Mouse (Mus musculus) neural tube, embryonic 14.5 days (tissue): ENCODE results near the gene Mfsd6l. TPM values are rescaled to one million over a fixed set of nuclear protein-coding genes. Genes with fewer than 3 reads are reported as not detected.

Source experiments
- ATAC-seq: fragments of 200-750 bp; cut with Nextera tagmentation; 2 replicates; pipeline ENCODE4 v1.8.0; 2017; ENCODE audit warnings: low read depth, mild to moderate bottlenecking, moderate TSS enrichment, moderate library complexity
- H3K27ac ChIP-seq: fragments of 300-500 bp; sonication (generic); 2 replicates; pipeline ENCODE4 v1.5.1; 2014; ENCODE audit warnings: low read depth, mild to moderate bottlenecking, control low read depth, low read length, moderate library complexity, mixed read lengths
- H3K27me3 ChIP-seq: fragments of 300-500 bp; sonication (generic); 2 replicates; pipeline ENCODE4 v1.6.1; 2014; ENCODE audit warnings: low read length; ENCODE audit not compliant: control insufficient read depth, insufficient read depth
- H3K36me3 ChIP-seq: fragments of 300-500 bp; sonication (generic); 2 replicates; pipeline ENCODE4 v1.6.1; 2014; ENCODE audit warnings: low read length, mixed read lengths; ENCODE audit not compliant: control insufficient read depth, insufficient read depth
- H3K4me1 ChIP-seq: fragments of 300-500 bp; sonication (generic); 2 replicates; pipeline ENCODE4 v1.6.1; 2014; ENCODE audit warnings: low read length; ENCODE audit not compliant: control insufficient read depth, insufficient read depth
- H3K4me2 ChIP-seq: fragments of 300-500 bp; sonication (generic); 2 replicates; pipeline ENCODE4 v1.6.1; 2014; ENCODE audit warnings: mild to moderate bottlenecking, low read depth, low read length, control low read depth
- H3K4me3 ChIP-seq: fragments of 300-500 bp; sonication (generic); 2 replicates; pipeline ENCODE4 v1.5.1; 2014; ENCODE audit warnings: low read depth, low read length, control low read depth, mixed read lengths
- H3K9ac ChIP-seq: fragments of 300-500 bp; sonication (generic); replicated peaks from 2 replicates; pipeline ENCODE4 v1.6.1; 2014; ENCODE audit warnings: low read depth, mild to moderate bottlenecking, control low read depth, low read length, mixed read lengths
- H3K9me3 ChIP-seq: fragments of 300-500 bp; sonication (generic); 2 replicates; pipeline ENCODE4 v1.6.1; 2016; ENCODE audit warnings: low read length; ENCODE audit not compliant: control insufficient read depth
- WGBS: fragments of 180-500 bp; shearing (Covaris S2); extraction: QIAGEN DNeasy Blood & Tissue Kit; methylation state at CpG from one replicate; pipeline ENCODE4 v1.1.7; 2014; 5-methylcytosine and 5-hydroxymethylcytosine counted together
- polyA plus RNA-seq: library from polyadenylated mRNA; unstranded; fragments of >200 nt; fragmentation: Nextera tagmentation; extraction: Ambion mirVana; gene quantifications from 2 replicates; pipeline ENCODE4 v1.2.1, GENCODE M21; 2014

The Mfsd6l gene
- polyA plus RNA-seq, 1 experiment from 2014 or later: not detected

DNA sequence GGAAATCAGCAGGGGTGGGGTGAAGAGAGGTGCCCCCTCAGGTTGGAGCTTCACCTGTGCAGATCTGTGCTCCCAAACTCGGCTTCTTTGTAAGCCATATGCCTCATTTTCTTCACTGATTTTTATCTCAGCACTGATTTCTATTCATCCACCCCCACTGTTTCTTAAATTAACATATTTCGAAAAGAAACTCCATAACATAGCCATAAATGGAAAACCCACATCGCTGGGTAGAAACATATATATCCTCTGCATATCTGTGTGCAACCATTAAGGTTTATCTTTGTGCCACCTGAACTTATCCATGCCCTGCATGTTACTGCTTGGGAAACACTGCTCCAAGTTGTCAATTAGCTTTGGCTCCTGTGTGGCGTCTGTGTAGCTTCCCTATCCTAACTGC, 29.5 kb upstream of the Mfsd6l start:
- no peak overlapping the region for H3K9ac ChIP-seq
- no peaks in the 10 kb centered on the region for H3K9me3 ChIP-seq
- no peaks in the 10 kb centered on the region for H3K4me1 ChIP-seq
- H3K36me3 ChIP-seq: no peaks in the 10 kb centered on the region
- H3K27ac ChIP-seq: no peak overlapping the region
- no peak overlapping the region for H3K4me2 ChIP-seq
- ATAC-seq: no peak
- H3K27me3 ChIP-seq: no peaks in the 10 kb centered on the region
- 75% methylated on average over 4 of the region's 4 CpGs for WGBS
- H3K4me3 ChIP-seq: no peak overlapping the region

DNA sequence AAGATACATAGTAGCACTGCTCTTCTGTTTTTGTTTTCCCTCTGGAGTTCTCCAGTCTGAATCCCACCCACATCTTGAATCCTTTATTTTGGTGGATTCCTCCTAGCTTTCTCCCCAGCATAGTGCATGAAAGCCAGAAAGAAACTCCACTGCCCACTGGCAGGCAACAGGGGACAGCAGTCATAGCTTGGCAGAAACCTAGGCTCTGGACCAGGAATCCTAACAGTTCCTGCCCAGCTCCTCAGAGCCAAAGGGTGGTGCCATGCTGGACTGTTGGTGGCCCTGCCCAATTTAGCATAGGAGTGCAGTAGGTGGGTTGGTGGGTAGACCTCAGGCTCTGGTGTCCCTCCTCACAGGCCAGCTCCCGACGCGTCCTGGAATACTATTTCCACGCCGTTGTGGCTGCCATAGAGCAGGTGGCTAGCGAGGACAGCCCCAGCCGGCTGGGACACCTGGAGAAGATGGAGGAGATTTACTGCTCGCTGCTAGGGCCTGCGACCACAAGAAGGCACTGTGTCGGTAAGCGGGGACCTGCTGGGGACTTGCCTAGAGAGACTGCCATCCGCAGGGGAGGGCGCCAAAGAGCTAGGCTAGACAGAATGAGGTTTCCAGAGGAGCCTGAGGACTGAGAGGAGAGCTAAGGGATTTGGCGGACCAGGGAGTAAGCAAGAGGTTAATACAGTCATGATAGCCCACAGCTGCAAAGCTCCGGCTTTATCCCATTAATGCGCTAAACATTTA, 24.8 kb upstream of the Mfsd6l start:
- Histone ChIP-seq H3K4me1 (no peaks in the 10 kb centered on the region), H3K27me3 (no peaks in the 10 kb centered on the region), H3K4me3 (no peak overlapping the region), H3K9ac (no peak overlapping the region), H3K9me3 (no peaks in the 10 kb centered on the region), H3K4me2 (no peak overlapping the region), H3K27ac (no peak overlapping the region), H3K36me3 (no peaks in the 10 kb centered on the region)
- ATAC-seq: no peak
- 26% methylated on average over 16 of the region's 16 CpGs for WGBS

DNA sequence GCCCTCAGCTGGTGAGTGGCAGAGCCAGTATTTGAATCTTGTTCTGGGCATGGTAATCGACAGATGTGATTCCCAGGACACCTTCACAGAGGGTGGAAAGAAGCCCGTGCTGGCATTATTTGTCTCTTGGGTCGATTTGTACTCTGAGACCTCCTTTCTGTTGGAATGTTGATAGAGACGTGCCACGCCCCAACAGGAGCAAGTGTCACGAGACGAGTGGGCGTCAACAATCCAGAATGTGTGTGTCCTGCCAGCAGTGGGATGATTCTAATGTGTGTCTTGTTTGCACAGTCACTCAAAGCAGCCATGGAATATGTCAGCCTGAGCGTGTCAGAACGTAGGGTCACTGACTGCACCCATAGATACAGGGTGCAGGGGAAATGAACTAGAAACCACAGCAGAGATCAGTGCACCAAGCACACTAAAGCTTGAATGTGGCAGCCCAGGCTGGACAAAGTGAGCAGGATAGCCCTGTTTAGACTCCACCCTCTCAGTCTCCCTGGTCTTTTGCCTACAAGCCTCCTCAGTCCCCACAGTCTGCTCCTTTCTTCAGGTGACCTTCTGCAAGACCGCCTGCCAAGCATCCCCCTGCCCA, 23.9 kb upstream of the Mfsd6l start:
- WGBS: 77% methylated on average over 11 of the region's 11 CpGs
- Histone ChIP-seq H3K36me3 (no peaks in the 10 kb centered on the region), H3K9me3 (no peaks in the 10 kb centered on the region), H3K4me1 (no peaks in the 10 kb centered on the region), H3K27ac (no peak overlapping the region), H3K27me3 (no peaks in the 10 kb centered on the region), H3K4me2 (no peak overlapping the region), H3K4me3 (no peak overlapping the region), H3K9ac (no peak overlapping the region)
- ATAC-seq: no peak

DNA sequence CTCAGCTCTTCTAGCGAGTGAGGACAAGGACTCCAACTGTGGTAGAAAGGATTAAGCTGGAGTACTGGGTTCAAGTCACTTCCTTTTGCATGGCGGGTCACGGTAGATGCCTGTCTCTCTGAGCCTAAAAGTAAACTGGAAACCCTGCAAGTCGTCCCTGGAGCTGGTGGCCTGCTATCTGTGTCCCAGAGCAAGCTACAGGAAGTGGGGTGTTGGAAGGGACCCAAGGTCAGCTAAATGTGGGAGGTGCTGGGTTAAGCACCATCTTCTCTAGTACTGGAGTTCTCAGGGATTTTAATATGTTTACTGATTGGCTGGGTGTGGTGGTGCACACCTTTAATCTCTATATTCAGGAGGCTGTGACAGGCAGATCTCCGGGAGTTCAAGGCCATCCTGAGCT, 23.2 kb upstream of the Mfsd6l start:
- H3K4me2 ChIP-seq: no peak overlapping the region
- H3K27me3 ChIP-seq: no peaks in the 10 kb centered on the region
- no peaks in the 10 kb centered on the region for H3K36me3 ChIP-seq
- no peak overlapping the region for H3K4me3 ChIP-seq
- ATAC-seq: no peak
- H3K9ac ChIP-seq: no peak overlapping the region
- H3K9me3 ChIP-seq: no peaks in the 10 kb centered on the region
- WGBS: 85% methylated on average over 5 of the region's 5 CpGs
- no peak overlapping the region for H3K27ac ChIP-seq
- H3K4me1 ChIP-seq: no peaks in the 10 kb centered on the region

DNA sequence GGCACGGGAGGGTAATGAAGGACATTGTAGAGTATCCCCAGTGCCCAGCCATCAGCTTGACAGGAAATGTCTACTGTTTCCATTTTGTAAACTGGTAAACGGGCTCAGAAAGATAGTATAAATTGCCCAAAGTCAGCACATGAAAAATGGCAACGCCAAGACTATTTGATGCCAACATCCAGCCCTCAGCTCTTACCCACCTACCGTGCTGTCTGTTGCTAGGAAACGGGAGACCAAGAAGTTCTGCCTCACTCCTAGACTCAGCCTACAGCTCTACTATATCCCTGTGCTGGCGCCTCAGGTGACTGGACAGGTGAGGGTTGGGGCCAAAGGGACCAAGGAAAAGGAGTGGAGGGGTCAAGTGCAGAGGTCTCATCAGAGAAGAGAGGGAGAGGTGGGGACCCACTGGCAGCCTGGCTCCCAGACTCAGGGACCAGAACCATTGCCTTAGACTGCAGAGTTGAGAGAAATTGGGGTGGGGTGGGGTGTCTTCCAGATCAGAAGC, 22.0 kb upstream of the Mfsd6l start:
- WGBS: 86% methylated on average over 6 of the region's 6 CpGs

DNA sequence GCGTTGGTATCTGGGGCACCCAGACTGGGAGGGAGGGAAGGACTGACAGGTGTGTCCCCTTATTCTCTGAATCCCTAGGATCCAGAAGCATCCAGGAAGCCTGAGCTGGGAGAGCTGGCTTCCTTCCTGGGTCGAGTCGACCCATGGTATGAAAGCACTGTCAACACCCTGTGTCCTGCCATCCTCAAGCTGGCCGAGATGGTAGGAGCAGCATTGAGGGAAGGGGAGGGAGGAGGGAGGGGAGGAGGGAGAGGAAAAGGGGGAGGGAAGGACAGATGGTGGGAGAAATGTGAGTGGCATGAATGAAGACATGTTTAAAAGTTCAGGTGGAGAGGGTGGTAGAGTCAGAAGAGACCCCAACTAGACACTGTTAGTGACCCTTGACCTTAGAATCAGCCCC, 20.0 kb upstream of the Mfsd6l start:
- ATAC-seq: no peak
- no peak overlapping the region for H3K4me3 ChIP-seq
- no peak overlapping the region for H3K9ac ChIP-seq
- no peaks in the 10 kb centered on the region for H3K4me1 ChIP-seq
- H3K4me2 ChIP-seq: no peak overlapping the region
- 73% methylated on average over 4 of the region's 4 CpGs for WGBS
- no peaks in the 10 kb centered on the region for H3K9me3 ChIP-seq
- H3K36me3 ChIP-seq: no peaks in the 10 kb centered on the region
- H3K27me3 ChIP-seq: no peaks in the 10 kb centered on the region
- no peak overlapping the region for H3K27ac ChIP-seq

More for the DNA sequence above, 22.0 kb upstream of the Mfsd6l start:
- Histone ChIP-seq H3K27ac (no peak overlapping the region), H3K27me3 (no peaks in the 10 kb centered on the region), H3K4me2 (no peak overlapping the region), H3K9ac (no peak overlapping the region), H3K4me1 (no peaks in the 10 kb centered on the region), H3K36me3 (no peaks in the 10 kb centered on the region), H3K4me3 (no peak overlapping the region), H3K9me3 (no peaks in the 10 kb centered on the region)
- ATAC-seq: no peak

DNA sequence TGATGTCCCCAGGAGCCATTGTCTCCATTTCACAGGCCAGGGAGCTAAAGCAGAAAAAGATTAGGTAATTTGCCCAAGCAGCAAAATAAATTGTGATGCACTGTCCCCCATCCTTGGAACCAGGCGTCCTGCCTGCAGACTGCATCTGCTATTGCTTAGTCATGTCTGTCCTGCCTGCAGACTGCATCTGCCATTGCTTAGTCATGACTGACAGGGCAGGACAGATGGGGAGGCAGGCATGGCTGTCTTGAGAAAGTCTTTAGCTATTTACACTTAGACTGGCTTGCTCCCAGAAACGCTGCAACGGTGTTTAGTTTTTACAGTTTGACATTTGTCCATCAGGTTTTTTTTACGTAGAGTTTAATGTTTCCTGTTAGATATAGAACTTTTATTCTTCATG, 19.5 kb upstream of the Mfsd6l start:
- 46% methylated on average over 4 of the region's 4 CpGs for whole genome bisulfite sequencing
- Histone ChIP-seq H3K9ac (no peak overlapping the region), H3K4me3 (no peak overlapping the region), H3K4me1 (no peaks in the 10 kb centered on the region), H3K36me3 (no peaks in the 10 kb centered on the region), H3K27ac (no peak overlapping the region), H3K27me3 (no peaks in the 10 kb centered on the region), H3K9me3 (no peaks in the 10 kb centered on the region), H3K4me2 (no peak overlapping the region)
- no peak for ATAC-seq

- H3K36me3 ChIP-seq: no peaks in the 10 kb centered on the region
- no peaks in the 10 kb centered on the region for H3K9me3 ChIP-seq
- H3K4me2 ChIP-seq: no peak overlapping the region
- WGBS: 66% methylated on average over 5 of the region's 5 CpGs
- H3K27ac ChIP-seq: no peak overlapping the region
- ATAC-seq: no peak
- no peak overlapping the region for H3K4me3 ChIP-seq
- H3K27me3 ChIP-seq: no peaks in the 10 kb centered on the region
- H3K9ac ChIP-seq: no peak overlapping the region
- no peaks in the 10 kb centered on the region for H3K4me1 ChIP-seq
These were observed 16.4 kb upstream of the Mfsd6l start for GRCm38 (mm10) chr11:68539621-68540020.

DNA sequence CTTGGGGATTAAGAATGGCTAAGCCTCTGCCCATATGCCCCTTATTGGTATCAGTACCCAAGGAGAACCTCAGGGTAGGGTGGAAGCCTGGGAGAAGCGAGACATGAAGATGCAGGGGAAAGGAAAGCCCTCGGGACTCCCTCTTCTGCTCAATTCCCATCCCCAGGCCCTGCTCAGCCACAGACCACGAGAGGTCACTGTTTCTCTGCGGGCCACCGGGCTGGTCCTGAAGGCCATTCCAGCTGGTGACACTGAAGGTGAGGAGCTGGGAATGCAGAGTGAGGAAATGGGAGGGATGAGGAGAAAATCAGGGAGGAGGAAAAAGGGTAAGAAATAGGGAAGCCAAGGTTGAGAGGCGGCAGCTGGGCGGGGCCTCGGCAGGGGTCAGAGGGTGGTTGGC, 11.4 kb upstream of the Mfsd6l start:
- ATAC-seq: no peak
- Histone ChIP-seq H3K4me2 (no peak overlapping the region), H3K9ac (no peak overlapping the region), H3K4me3 (no peak overlapping the region), H3K27me3 (no peaks in the 10 kb centered on the region), H3K9me3 (no peaks in the 10 kb centered on the region), H3K4me1 (no peaks in the 10 kb centered on the region), H3K27ac (no peak overlapping the region), H3K36me3 (no peaks in the 10 kb centered on the region)
- WGBS: 12% methylated on average over 8 of the region's 8 CpGs
